Mouse (Mus musculus) embryo, embryonic 11.5 days (tissue): Measurements from ENCODE around the gene Zdhhc4.
A peak's percentile ranks its signal among the peaks of the same experiment; 100 is the strongest.

ENCODE experiments used
- DNase-seq: peaks from one replicate; pipeline ENCODE4 v3.0.0-alpha.2; 2012; ENCODE audit warnings: low read depth, low spot score

Zdhhc4 gene

GRCm38 (mm10) chr5:143317288-143317610 lies 11.8 kb downstream of the Zdhhc4 start:
- no peak for DNase-seq

- no peak for DNase-seq
Measured at GRCm38 (mm10) chr5:143316605-143317287, 12.3 kb downstream of the Zdhhc4 start.

- no peak for DNase-seq
Measured at GRCm38 (mm10) chr5:143315514-143315888, 13.6 kb downstream of the Zdhhc4 start.

GRCm38 (mm10) chr5:143314730-143315513 lies 14.1 kb downstream of the Zdhhc4 start, which contains the start of gene E130309D02Rik:
Gene E130309D02Rik, minus strand, starts transcription at chr5:143315360.
- peak; percentile 77 for DNase-seq

- DNase-seq = no peak
Measured at GRCm38 (mm10) chr5:143314183-143314729, 14.8 kb downstream of the Zdhhc4 start.

- DNase-seq = peak; percentile 54
Measured at GRCm38 (mm10) chr5:143311886-143312285, 17.2 kb downstream of the Zdhhc4 start.

GRCm38 (mm10) chr5:143309916-143310315 lies 19.1 kb downstream of the Zdhhc4 start:
- no peak for DNase-seq

- no peak for DNase-seq
Measured at GRCm38 (mm10) chr5:143308825-143309224, 20.2 kb downstream of the Zdhhc4 start.

GRCm38 (mm10) chr5:143304251-143304650 lies 24.8 kb downstream of the Zdhhc4 start:
- no peak for DNase-seq

- DNase-seq = no peak
Measured at GRCm38 (mm10) chr5:143301296-143301695, 27.8 kb downstream of the Zdhhc4 start.

GRCm38 (mm10) chr5:143299686-143300085 lies 29.4 kb downstream of the Zdhhc4 start:
- DNase-seq = no peak

GRCm38 (mm10) chr5:143298391-143298790 lies 30.7 kb downstream of the Zdhhc4 start:
- no peak for DNase-seq

- no peak for DNase-seq
Measured at GRCm38 (mm10) chr5:143297986-143298385, 31.1 kb downstream of the Zdhhc4 start.

- no peak for DNase-seq
Measured at GRCm38 (mm10) chr5:143295330-143295729, 33.7 kb downstream of the Zdhhc4 start.

- DNase-seq = no peak
Measured at GRCm38 (mm10) chr5:143294862-143295261, 34.2 kb downstream of the Zdhhc4 start.

GRCm38 (mm10) chr5:143293404-143293803 lies 35.7 kb downstream of the Zdhhc4 start, which contains the start of gene Zfp853:
Gene Zfp853, minus strand, starts transcription at chr5:143293623.
- no peak for DNase-seq

- DNase-seq = no peak
Measured at GRCm38 (mm10) chr5:143292879-143293278, 36.2 kb downstream of the Zdhhc4 start.

GRCm38 (mm10) chr5:143289299-143289698 lies 39.8 kb downstream of the Zdhhc4 start:
- DNase-seq = no peak

GRCm38 (mm10) chr5:143288378-143288911 lies 40.6 kb downstream of the Zdhhc4 start:
- no peak for DNase-seq

- no peak for DNase-seq
Measured at GRCm38 (mm10) chr5:143287774-143288328, 41.2 kb downstream of the Zdhhc4 start.

- DNase-seq = no peak
Measured at GRCm38 (mm10) chr5:143284762-143285161, 44.3 kb downstream of the Zdhhc4 start.

GRCm38 (mm10) chr5:143279247-143279646 lies 49.8 kb downstream of the Zdhhc4 start:
- DNase-seq = no peak
